Mouse (Mus musculus) lung, embryonic 16.5 days (tissue): Measurements from ENCODE around the gene Pcgf6. TPM values are rescaled to one million over a fixed set of nuclear protein-coding genes. Genes with fewer than 3 reads are reported as not detected.

Experiments used
- polyA plus RNA-seq: library from polyadenylated mRNA; unstranded; fragments of >200 nt; fragmentation: Nextera tagmentation; extraction: Ambion mirVana; gene quantifications from 2 replicates; pipeline ENCODE4 v1.2.1, GENCODE M21; 2015

The Pcgf6 gene
- polyA plus RNA-seq, 1 experiment from 2014 or later: 14.4 TPM

Other genes with a start within 250 kb of the Pcgf6 start
- 0.51 and 1.2 TPM in 2 replicates for gene Ina, start 36.2 kb downstream of the Pcgf6 start, polyA plus RNA-seq
- gene Nt5c2, start 35.8 kb downstream of the Pcgf6 start, polyA plus RNA-seq: 87.7 and 92.2 TPM in 2 replicates
- 3.5 and 4.5 TPM in 2 replicates for gene Taf5, start 16.8 kb upstream of the Pcgf6 start, polyA plus RNA-seq
- gene Usmg5, start 39.7 kb upstream of the Pcgf6 start, polyA plus RNA-seq: 1,037 and 1,149 TPM in 2 replicates
- 8.0 and 8.1 TPM in 2 replicates for gene Pdcd11, start 39.9 kb upstream of the Pcgf6 start, polyA plus RNA-seq
- gene Calhm2, start 87.4 kb upstream of the Pcgf6 start, polyA plus RNA-seq: 7.8 and 8.3 TPM in 2 replicates
- not detected in 2 replicates for gene Calhm1, start 93.3 kb upstream of the Pcgf6 start, polyA plus RNA-seq
- gene Calhm3, start 106.9 kb upstream of the Pcgf6 start, polyA plus RNA-seq: not detected in 2 replicates
- 4.0 and 4.3 TPM in 2 replicates for gene Neurl1a, start 127.9 kb upstream of the Pcgf6 start, polyA plus RNA-seq